Mouse (Mus musculus) CH12.LX (cell line): ENCODE measurements around the gene Tbl1xr1. TPM values are rescaled to one million over a fixed set of nuclear protein-coding genes. Genes with fewer than 3 reads are reported as not detected.

Experiments used
- DNase-seq: peaks from one replicate; pipeline ENCODE4 v3.0.0-alpha.2; 2013; ENCODE audit errors: extremely low read depth
- H3K27ac ChIP-seq: 2 replicates; pipeline ENCODE4 v1.5.1; 2012; ENCODE audit warnings: low read depth, mild to moderate bottlenecking, control low read depth, moderate library complexity; ENCODE audit not compliant: insufficient read depth
- H3K27me3 ChIP-seq: replicated peaks from 2 replicates; pipeline ENCODE3; 2012; ENCODE audit warnings: inconsistent platforms
- H3K36me3 ChIP-seq, 2 experiments: replicated peaks in 1 of 2; 2 replicates each; pipeline versions ENCODE3 to v1.6.1; 2012; ENCODE audit warnings: inconsistent platforms in 1 of 2, low read length in 1 of 2, mild to moderate bottlenecking in 1 of 2, mixed read lengths in 1 of 2, moderate library complexity in 1 of 2; ENCODE audit not compliant: control insufficient read depth in 1 of 2, insufficient read depth in 1 of 2
- H3K4me1 ChIP-seq, 2 experiments: 2 replicates each; pipeline ENCODE4 v1.6.1; 2012; ENCODE audit warnings: inconsistent platforms in 1 of 2, moderate library complexity in 1 of 2; ENCODE audit not compliant: insufficient read depth in 2 of 2, control insufficient read depth in 1 of 2
- H3K4me2 ChIP-seq: 2 replicates; pipeline ENCODE4 v1.6.1; 2012; ENCODE audit warnings: low read depth, mild to moderate bottlenecking, control low read depth; ENCODE audit not compliant: poor library complexity, insufficient read depth, severe bottlenecking
- H3K4me3 ChIP-seq, 3 experiments: fragments of 150-350 bp in 1 of 3; sonication (generic) in 1 of 3; replicated peaks in 1 of 3; 2 replicates each; pipeline versions ENCODE3 to v1.5.1; 2011 to 2012; ENCODE audit warnings: low read depth in 2 of 3, low read length in 2 of 3, mild to moderate bottlenecking in 2 of 3, moderate library complexity in 2 of 3, control low read depth in 1 of 3, improper control_type of control experiment in 1 of 3, inconsistent platforms in 1 of 3, mixed read lengths in 1 of 3; ENCODE audit not compliant: poor library complexity in 1 of 3
- H3K79me2 ChIP-seq: replicated peaks from 2 replicates; pipeline ENCODE4 v1.6.1; 2012; ENCODE audit warnings: mild to moderate bottlenecking, moderate library complexity; ENCODE audit not compliant: control insufficient read depth, poor library complexity, insufficient read depth, severe bottlenecking; ENCODE audit errors: extremely low read depth
- H3K9ac ChIP-seq: 2 replicates; pipeline ENCODE4 v1.6.1; 2012; ENCODE audit warnings: low read depth, mild to moderate bottlenecking, control low read depth, moderate library complexity; ENCODE audit not compliant: insufficient read depth
- H3K9me3 ChIP-seq: replicated peaks from 2 replicates; pipeline ENCODE3; 2012; ENCODE audit warnings: low read length, inconsistent platforms, mixed read lengths
- CHD1 ChIP-seq: IDR thresholded peaks from 2 replicates; pipeline ENCODE4 v1.6.1; 2012; ENCODE audit warnings: low read depth, low read length, improper control_type of control experiment, inconsistent platforms
- CTCF ChIP-seq, 2 experiments: IDR thresholded peaks in 1 of 2; conservative IDR thresholded peaks in 1 of 2; 2 replicates each; pipeline ENCODE4 v1.5.1; 2011 to 2012; ENCODE audit warnings: low read depth in 2 of 2, low read length in 2 of 2, improper control_type of control experiment in 1 of 2, inconsistent platforms in 1 of 2, mild to moderate bottlenecking in 1 of 2, moderate library complexity in 1 of 2
- E2F4 ChIP-seq: IDR thresholded peaks from 2 replicates; pipeline ENCODE4 v1.6.1; 2011; ENCODE audit warnings: low read depth, low read length, improper control_type of control experiment; ENCODE audit not compliant: insufficient replicate concordance
- ELF1 ChIP-seq: IDR thresholded peaks from 2 replicates; pipeline ENCODE4 v1.6.1; 2014; ENCODE audit warnings: low read depth, mild to moderate bottlenecking, inconsistent platforms, low read length, improper control_type of control experiment
- EP300 ChIP-seq: IDR thresholded peaks from 2 replicates; pipeline ENCODE4 v1.6.1; 2011; ENCODE audit warnings: low read length, improper control_type of control experiment
- ETS1 ChIP-seq: conservative IDR thresholded peaks from 2 replicates; pipeline ENCODE4 v1.6.1; 2012; ENCODE audit warnings: low read depth, mild to moderate bottlenecking, inconsistent platforms, low read length, improper control_type of control experiment, moderate library complexity
- GABPA ChIP-seq: IDR thresholded peaks from 2 replicates; pipeline ENCODE4 v1.6.1; 2012; ENCODE audit warnings: low read depth, low read length, improper control_type of control experiment, inconsistent platforms; ENCODE audit not compliant: insufficient replicate concordance
- HCFC1 ChIP-seq: IDR thresholded peaks from 2 replicates; pipeline ENCODE4 v1.6.1; 2012; ENCODE audit warnings: low read depth, mild to moderate bottlenecking, inconsistent platforms, low read length, improper control_type of control experiment
- JUN ChIP-seq: IDR thresholded peaks from 2 replicates; pipeline ENCODE4 v1.6.1; 2011; ENCODE audit warnings: low read depth, mild to moderate bottlenecking, low read length, improper control_type of control experiment, moderate library complexity; ENCODE audit not compliant: insufficient read depth
- JUND ChIP-seq: conservative IDR thresholded peaks from 2 replicates; pipeline ENCODE4 v1.6.1; 2011; ENCODE audit warnings: low read depth, low read length, improper control_type of control experiment
- KAT2A ChIP-seq: IDR thresholded peaks from 2 replicates; pipeline ENCODE4 v1.6.1; 2012; ENCODE audit warnings: low read length, improper control_type of control experiment, inconsistent platforms; ENCODE audit not compliant: insufficient replicate concordance
- MAFK ChIP-seq: IDR thresholded peaks from 2 replicates; pipeline ENCODE4 v1.6.1; 2011; ENCODE audit warnings: low read length, improper control_type of control experiment; ENCODE audit not compliant: insufficient replicate concordance
- MAX ChIP-seq: IDR thresholded peaks from 2 replicates; pipeline ENCODE4 v1.6.1; 2011; ENCODE audit warnings: low read length, improper control_type of control experiment
- MAZ ChIP-seq: IDR thresholded peaks from 2 replicates; pipeline ENCODE4 v1.6.1; 2012; ENCODE audit warnings: low read depth, mild to moderate bottlenecking, inconsistent platforms, low read length, improper control_type of control experiment, moderate library complexity
- MXI1 ChIP-seq: IDR thresholded peaks from 2 replicates; pipeline ENCODE4 v1.6.1; 2011; ENCODE audit warnings: mild to moderate bottlenecking, low read depth, low read length, improper control_type of control experiment
- NELFE ChIP-seq: IDR thresholded peaks from 2 replicates; pipeline ENCODE4 v1.6.1; 2011; ENCODE audit warnings: low read depth, low read length, improper control_type of control experiment
- NRF1 ChIP-seq: IDR thresholded peaks from 2 replicates; pipeline ENCODE4 v1.6.1; 2014; ENCODE audit warnings: low read depth, mild to moderate bottlenecking, inconsistent platforms, low read length, improper control_type of control experiment, moderate library complexity
- PAX5 ChIP-seq: IDR thresholded peaks from 2 replicates; pipeline ENCODE4 v1.6.1; 2012; ENCODE audit warnings: low read length, inconsistent platforms, mixed read lengths
- POLR2AphosphoS2 ChIP-seq: IDR thresholded peaks from 2 replicates; pipeline ENCODE4 v1.6.1; 2011; ENCODE audit warnings: low read depth, low read length, improper control_type of control experiment
- RAD21 ChIP-seq: IDR thresholded peaks from 2 replicates; pipeline ENCODE4 v1.6.1; 2011; ENCODE audit warnings: low read depth, mild to moderate bottlenecking, low read length, improper control_type of control experiment, moderate library complexity
- RCOR1 ChIP-seq: conservative IDR thresholded peaks from 2 replicates; pipeline ENCODE4 v1.6.1; 2012; ENCODE audit warnings: low read depth, mild to moderate bottlenecking, inconsistent platforms, low read length, improper control_type of control experiment
- SIN3A ChIP-seq: IDR thresholded peaks from 2 replicates; pipeline ENCODE4 v1.6.1; 2012; ENCODE audit warnings: low read length, improper control_type of control experiment, inconsistent platforms
- TBP ChIP-seq: conservative IDR thresholded peaks from 2 replicates; pipeline ENCODE4 v1.6.1; 2011; ENCODE audit warnings: low read depth, low read length, improper control_type of control experiment
- UBTF ChIP-seq: IDR thresholded peaks from 2 replicates; pipeline ENCODE4 v1.6.1; 2012; ENCODE audit warnings: low read depth, mild to moderate bottlenecking, inconsistent platforms, low read length, improper control_type of control experiment, moderate library complexity
- USF2 ChIP-seq: conservative IDR thresholded peaks from 2 replicates; pipeline ENCODE4 v1.6.1; 2011; ENCODE audit warnings: low read depth, low read length, improper control_type of control experiment
- ZNF384 ChIP-seq: IDR thresholded peaks from 2 replicates; pipeline ENCODE4 v1.6.1; 2012; ENCODE audit warnings: low read depth, low read length, improper control_type of control experiment, inconsistent platforms
- dilution Hi-C: fragments of 300-500 bp; cut with MboI; formaldehyde crosslinking; loops from 2 replicates; pipeline ENCODE4 v1.14.3; 2020; ENCODE audit warnings: low sequenced_read_pairs; ENCODE audit not compliant: extremely low pct_unique_long_range_greater_than_20kb, extremely low pct_ligation_motif_present
- in situ Hi-C: fragments of 300-500 bp; cut with MboI; formaldehyde crosslinking; loops from 3 replicates; pipeline ENCODE4 v1.14.3; 2019; ENCODE audit warnings: low sequenced_read_pairs, low pct_ligation_motif_present, low pct_unique_long_range_greater_than_20kb, mixed read lengths
- polyA plus RNA-seq: library from polyadenylated mRNA; unstranded; fragments of >175 nt; gene quantifications from 2 replicates; pipeline ENCODE4 v1.2.1, GENCODE M21; 2012; ENCODE audit warnings: low read depth; ENCODE audit not compliant: insufficient read length
- total RNA-seq, 2 experiments: library from RNA; depleted of rRNA; stranded (reverse); fragments of 300-350 nt in 1 of 2; fragments of >200 nt in 1 of 2; gene quantifications; 2 replicates each; pipeline ENCODE4 v1.2.3; 2012 to 2014

Tbl1xr1 gene
- total and polyA plus RNA-seq, 3 experiments = 33.7 to 39.9 (median 38.3) TPM

GRCm38 (mm10) chr3:22126251-22126826, 49.9 kb downstream of the Tbl1xr1 start (continued):
- TF ChIP-seq TBP = no peak

GRCm38 (mm10) chr3:22131277-22131676, 54.8 kb downstream of the Tbl1xr1 start:
- Histone ChIP-seq H3K4me2 (no peak overlapping the region), H3K79me2 (peaks cover 54% of the 10 kb centered on the region), H3K36me3 (peaks cover 6 to 49% of the 10 kb centered on the region in 2 experiments), H3K4me3 (no peak overlapping the region), H3K27me3 (no peaks in the 10 kb centered on the region), H3K27ac (no peak overlapping the region), H3K9ac (no peak overlapping the region), H3K4me1 (peaks cover 3 to 21% of the 10 kb centered on the region in 2 experiments; a peak in 3 of 4 replicates), H3K9me3 (peaks cover 14% of the 10 kb centered on the region)
- no peak for DNase-seq
- in situ Hi-C loops (no loop called here), dilution Hi-C loops (no loop called here)
- no peak for TF ChIP-seq MAX
- TF ChIP-seq NRF1 = no peak
- TF ChIP-seq CTCF (conservative IDR thresholded peaks at IDR 0.05 in 1 of 2, IDR thresholded peaks at IDR 0.05 in 1 of 2; ENCODE audit: low read depth in 2 of 2, low read length in 2 of 2) = no peak
- no peak for TF ChIP-seq POLR2AphosphoS2
- TF ChIP-seq ETS1 = no peak
- no peak for TF ChIP-seq ZNF384
- no peak for TF ChIP-seq USF2
- TF ChIP-seq JUN = no peak
- no peak for TF ChIP-seq MXI1
- TF ChIP-seq SIN3A = no peak
- TF ChIP-seq GABPA = no peak
- TF ChIP-seq CHD1 = no peak
- TF ChIP-seq RCOR1 = no peak
- no peak for TF ChIP-seq UBTF
- no peak for TF ChIP-seq EP300
- no peak for TF ChIP-seq PAX5
- TF ChIP-seq ELF1 = no peak

GRCm38 (mm10) chr3:22133626-22134025, 57.2 kb downstream of the Tbl1xr1 start:
- Histone ChIP-seq H3K4me2 (no peak overlapping the region), H3K9ac (no peak overlapping the region), H3K27me3 (no peaks in the 10 kb centered on the region), H3K9me3 (peaks cover 5% of the 10 kb centered on the region), H3K4me3 (no peak overlapping the region), H3K79me2 (peaks cover 53% of the 10 kb centered on the region), H3K27ac (no peak overlapping the region), H3K4me1 (peaks cover 7 to 30% of the 10 kb centered on the region in 2 experiments), H3K36me3 (peaks cover 3 to 37% of the 10 kb centered on the region in 2 experiments)
- in situ Hi-C loops = no loop called here
- DNase-seq = no peak
- no peak for TF ChIP-seq MAFK
- TF ChIP-seq E2F4 = no peak
- TF ChIP-seq EP300 = no peak
- TF ChIP-seq ETS1 = no peak
- no peak for TF ChIP-seq NRF1
- no peak for TF ChIP-seq RAD21
- no peak for TF ChIP-seq POLR2AphosphoS2
- TF ChIP-seq MAZ = no peak
- no peak for TF ChIP-seq JUND
- no peak for TF ChIP-seq KAT2A
- TF ChIP-seq HCFC1 = no peak
- no peak for TF ChIP-seq NELFE
- dilution Hi-C loops = no loop called here
